Mouse (Mus musculus) gastrocnemius, postnatal 36 days (tissue): Measurements from ENCODE around the gene Actg2. TPM values are rescaled to one million over a fixed set of nuclear protein-coding genes. Genes with fewer than 3 reads are reported as not detected.
A peak's percentile ranks its signal among the peaks of the same experiment; 100 is the strongest.

Experiments used
- DNase-seq, 2 experiments: peaks; one replicate each; pipeline ENCODE4 v3.0.0; 2022
- intact Hi-C: fragments of 180-260 bp; cut with DNase I; formaldehyde crosslinking; loops from one replicate; pipeline ENCODE4 v1.15.1; 2025
- total RNA-seq, 2 experiments: library from RNA; stranded (reverse); gene quantifications; 2 replicates each; pipeline ENCODE4 v1.2.3; 2021

Gene Actg2
- total RNA-seq, 2 experiments from 2014 or later: 0.39 TPM; not detected in 1

- intact Hi-C loops: no loop called here
- DNase-seq: no peak
These were observed 52.3 kb downstream of the Actg2 start for GRCm38 (mm10) chr6:83483776-83484175.

GRCm38 (mm10) chr6:83482418-83483085, 53.5 kb downstream of the Actg2 start:
- intact Hi-C loops: no loop called here
- no peak for DNase-seq

DNA sequence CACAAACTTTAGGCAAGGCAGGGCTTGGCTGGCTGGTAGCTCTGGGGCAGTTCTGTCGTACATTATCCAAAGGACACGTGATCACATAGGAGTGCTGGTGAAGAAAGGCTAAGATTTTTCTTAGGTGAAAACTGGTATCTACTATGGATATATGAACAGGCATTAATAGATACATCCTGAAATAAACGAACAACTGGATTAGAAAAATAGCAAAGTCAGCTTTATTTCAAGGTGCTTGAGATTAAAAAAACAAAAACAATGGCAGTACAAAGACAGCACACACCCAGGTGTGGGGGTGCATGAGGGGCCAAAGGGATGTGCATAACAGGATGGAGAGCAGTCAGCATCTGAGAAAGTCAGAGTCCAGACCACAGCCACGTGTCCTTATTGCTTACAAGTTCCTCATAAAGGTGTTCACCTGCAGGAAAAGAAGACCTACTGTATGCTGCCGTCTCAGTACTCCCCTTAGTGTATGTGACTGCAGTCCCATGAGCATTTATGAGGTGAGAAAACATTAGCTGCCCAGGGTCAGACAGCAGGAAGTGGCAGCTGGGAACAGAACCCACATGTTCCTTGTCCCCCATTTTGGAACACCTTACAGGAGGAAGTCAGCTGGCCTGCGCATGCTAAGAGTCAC, 55.9 kb downstream of the Actg2 start:
- no peak for DNase-seq
- intact Hi-C loops: no loop called here

DNA sequence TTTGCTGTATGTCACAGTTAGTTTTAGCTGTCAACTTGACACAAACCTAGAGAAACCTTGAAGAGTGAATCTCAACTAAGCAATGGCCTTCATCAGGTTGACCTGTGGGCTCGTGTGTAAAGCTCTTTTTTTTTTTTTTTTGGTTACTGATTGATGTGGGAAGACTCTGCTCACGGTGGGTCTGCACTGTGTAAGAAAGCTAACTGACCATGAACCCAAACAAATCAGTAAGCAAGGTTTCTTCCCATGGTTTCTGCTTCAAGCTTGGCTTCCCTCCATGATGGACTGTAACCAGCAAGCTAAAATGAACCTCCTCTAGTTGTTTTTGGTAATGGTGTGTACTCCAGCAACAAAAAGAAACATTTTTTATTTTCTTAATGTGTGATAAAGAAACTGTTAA, 56.9 kb downstream of the Actg2 start:
- intact Hi-C loops: no loop called here

GRCm38 (mm10) chr6:83478628-83479027, 57.4 kb downstream of the Actg2 start:
- intact Hi-C loops: no loop called here

More for the DNA sequence above, 56.9 kb downstream of the Actg2 start:
- no peak for DNase-seq

GRCm38 (mm10) chr6:83478217-83478616, 57.8 kb downstream of the Actg2 start:
- intact Hi-C loops: no loop called here
- DNase-seq: no peak

More at GRCm38 (mm10) chr6:83478628-83479027, 57.4 kb downstream of the Actg2 start:
- no peak for DNase-seq

DNA sequence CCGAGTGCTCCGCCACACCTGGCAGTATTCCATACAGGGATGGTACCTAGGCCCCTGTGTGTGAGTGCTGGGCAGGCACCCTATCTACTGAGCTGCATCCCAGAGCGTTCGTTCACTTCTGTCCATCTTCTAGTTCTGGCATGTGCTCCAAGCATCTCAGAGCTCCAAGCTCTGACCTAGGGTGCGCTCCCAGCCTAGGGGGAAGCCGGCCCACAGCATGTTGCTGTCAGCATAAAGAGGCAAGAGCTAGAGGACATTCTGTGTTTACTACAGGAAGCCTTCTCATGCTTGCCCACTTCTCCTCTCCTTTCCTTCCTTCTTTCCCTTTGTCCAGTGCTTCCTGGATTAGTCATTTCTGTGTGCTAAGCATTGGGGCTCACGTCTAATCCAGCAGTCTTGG, 60.6 kb downstream of the Actg2 start:
- intact Hi-C loops: no loop called here
- no peak for DNase-seq

DNA sequence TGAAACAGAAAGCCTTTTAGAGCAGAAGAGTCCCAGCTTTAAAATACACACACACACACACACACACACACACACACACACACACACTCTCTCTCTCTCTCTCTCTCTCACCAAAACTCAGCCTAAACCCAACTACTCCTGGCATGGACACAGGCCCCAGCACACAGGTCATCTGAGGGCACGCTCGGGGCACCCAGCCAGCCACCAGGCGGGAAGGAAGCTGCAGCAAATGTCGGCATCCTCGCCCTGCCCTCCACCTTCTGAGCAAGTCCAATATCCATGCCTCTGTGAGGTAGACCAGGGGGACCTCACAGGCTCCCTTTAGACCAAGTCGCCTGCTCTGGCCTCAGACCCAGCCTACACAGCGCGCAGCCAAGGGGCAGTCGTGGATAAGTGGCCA, 62.8 kb downstream of the Actg2 start:
- peak; percentile 59 to 61 for DNase-seq
- intact Hi-C loops: no loop called here

- intact Hi-C loops: no loop called here
- DNase-seq: no peak
These were observed 64.3 kb downstream of the Actg2 start for GRCm38 (mm10) chr6:83471739-83472138.

DNA sequence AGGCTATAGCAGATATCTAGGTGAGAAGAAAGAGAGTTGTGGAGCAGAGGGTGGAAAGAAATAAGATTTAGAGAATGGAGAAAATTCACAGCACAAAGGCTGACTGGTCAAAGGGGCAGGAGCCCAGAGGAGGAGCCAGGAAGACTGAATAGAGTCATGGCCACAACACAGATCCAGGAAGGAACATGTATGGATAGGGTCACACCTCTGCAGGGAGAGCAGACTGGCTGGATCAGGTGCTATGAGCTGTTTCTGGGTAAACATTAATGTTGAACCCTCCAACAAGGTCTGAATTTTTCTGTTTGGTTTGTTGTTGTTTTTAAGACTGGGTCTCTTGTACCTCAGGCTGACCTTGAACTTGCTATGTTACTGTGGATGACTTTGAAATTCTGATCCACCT, 72.1 kb downstream of the Actg2 start:
- intact Hi-C loops: no loop called here
- DNase-seq: no peak

Other genes starting within 250 kb of the Actg2 start
- 1 to 10 TPM; 4.3 to 8.2 TPM for gene Mthfd2, start 210.4 kb downstream of the Actg2 start, total RNA-seq
- gene Mob1a, start 210.2 kb downstream of the Actg2 start, total RNA-seq: 1 to 10 TPM; 9.5 to 9.8 TPM
- 100 to 1,000 TPM; 223 to 243 TPM for gene Bola3, start 187.1 kb downstream of the Actg2 start, total RNA-seq
- 10 to 100 TPM; 21.1 to 23.7 TPM for gene Tet3, start 77.2 kb downstream of the Actg2 start, total RNA-seq
- 10 to 100 TPM; 14.8 to 17.8 TPM for gene Dguok, start 29.3 kb downstream of the Actg2 start, total RNA-seq
- gene Stambp, start 36.5 kb upstream of the Actg2 start, total RNA-seq: 1 to 10 TPM; 5.5 to 6.5 TPM
- not detected for gene Clec4f, start 119.9 kb upstream of the Actg2 start, total RNA-seq
- gene Cd207, start 141.6 kb upstream of the Actg2 start, total RNA-seq: under 1 TPM in 1 of 2 experiments, not detected in 1; 0.18 TPM
- gene Vax2, start 175.0 kb upstream of the Actg2 start, total RNA-seq: not detected
- gene Atp6v1b1, start 206.7 kb upstream of the Actg2 start, total RNA-seq: not detected
- gene Ankrd53, start 226.4 kb upstream of the Actg2 start, total RNA-seq: not detected
- 10 to 100 TPM; 42.8 to 56.4 TPM for gene Tex261, start 239.5 kb upstream of the Actg2 start, total RNA-seq